Mouse (Mus musculus) left cerebral cortex, adult 2 months (tissue): ENCODE data around the gene Nckap5l. TPM values are rescaled to one million over a fixed set of nuclear protein-coding genes. Genes with fewer than 3 reads are reported as not detected.

Source experiments
- DNase-seq, 2 experiments: peaks; one replicate each; pipeline ENCODE4 v3.0.0; 2021 to 2022; ENCODE audit warnings: low spot score in 2 of 2, mixed read lengths in 1 of 2; ENCODE audit errors: extremely low spot score in 1 of 2
- H3K27ac ChIP-seq: fragments of 200-600 bp; 2 replicates; pipeline ENCODE4 v1.8.1; 2022
- H3K4me3 ChIP-seq: fragments of 200-600 bp; 2 replicates; pipeline ENCODE4 v1.8.1; 2022
- CTCF ChIP-seq: fragments of 200-600 bp; IDR thresholded peaks from 2 replicates; pipeline ENCODE4 v1.8.1; 2022; ENCODE audit warnings: antibody characterized with exemption, mild to moderate bottlenecking, moderate library complexity
- intact Hi-C: fragments of 180-260 bp; cut with DNase I; formaldehyde crosslinking; loops from one replicate; pipeline ENCODE4 v1.15.1; 2025
- total RNA-seq, 2 experiments: library from RNA; stranded (reverse); gene quantifications; 2 replicates each; pipeline ENCODE4 v1.2.3; 2021

Nckap5l gene
- total RNA-seq, 2 experiments from 2014 or later, result 19.2 to 21.3 TPM

DNA sequence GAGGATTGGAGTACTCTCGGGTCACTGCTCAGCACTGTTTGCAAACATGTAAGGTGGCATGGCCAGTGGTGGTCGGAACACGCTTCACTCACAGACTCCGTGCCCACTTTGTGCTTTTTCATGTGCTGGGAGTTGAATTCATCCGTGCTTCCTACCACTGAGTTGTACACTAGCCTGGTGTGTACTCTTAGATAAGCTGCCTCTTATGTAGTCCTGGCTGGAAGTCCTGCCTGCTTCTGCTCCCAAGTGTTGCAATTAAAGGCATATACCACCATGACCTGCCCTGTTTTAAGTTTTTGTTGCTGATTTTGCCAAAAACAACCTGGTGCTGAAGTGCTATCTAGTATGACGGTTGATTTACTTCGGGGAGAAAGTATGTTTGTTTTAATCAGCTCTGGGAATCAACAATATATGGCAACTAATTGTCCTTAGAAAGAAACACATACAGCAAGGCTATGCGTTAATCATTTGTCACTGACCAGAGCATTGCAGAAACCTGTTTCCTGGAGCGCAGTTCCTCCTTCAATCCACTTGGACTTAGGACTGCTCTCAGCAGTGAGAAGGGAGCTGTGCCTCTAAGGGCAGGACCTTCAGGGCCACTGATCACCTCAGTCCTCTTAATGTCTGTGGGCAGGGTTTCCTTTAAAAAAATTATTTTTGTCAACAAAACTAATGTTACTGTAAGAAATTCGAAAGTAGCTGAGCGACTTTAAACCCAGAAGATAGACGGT lies 54.2 kb downstream of the Nckap5l start:
- DNase-seq, result no peak
- intact Hi-C loops, result no loop called here
- H3K27ac ChIP-seq, result no peak overlapping the region
- no peak overlapping the region for H3K4me3 ChIP-seq
- no peak for TF ChIP-seq CTCF

DNA sequence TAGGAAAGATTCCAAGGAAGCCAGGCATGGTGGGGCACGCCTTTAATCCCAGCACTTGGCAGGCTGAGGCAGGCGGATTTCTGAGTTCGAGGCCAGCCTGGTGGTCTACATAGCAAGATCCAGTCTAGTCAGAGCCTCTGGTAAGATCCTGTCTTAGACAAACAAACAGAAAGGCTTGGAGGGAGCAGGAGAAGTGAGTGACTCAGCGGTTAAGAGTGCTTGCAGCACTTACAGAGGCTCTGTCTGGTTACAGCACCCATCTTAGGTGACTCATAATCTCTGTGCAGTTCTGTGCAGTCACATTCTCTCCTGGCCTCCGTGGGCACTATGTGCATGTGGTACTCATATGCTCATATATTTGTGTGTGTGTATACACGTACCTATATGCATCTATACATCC lies 56.9 kb downstream of the Nckap5l start:
- intact Hi-C loops, result no loop called here
- no peak overlapping the region for H3K4me3 ChIP-seq
- DNase-seq, result no peak
- no peak for TF ChIP-seq CTCF
- no peak overlapping the region for H3K27ac ChIP-seq

DNA sequence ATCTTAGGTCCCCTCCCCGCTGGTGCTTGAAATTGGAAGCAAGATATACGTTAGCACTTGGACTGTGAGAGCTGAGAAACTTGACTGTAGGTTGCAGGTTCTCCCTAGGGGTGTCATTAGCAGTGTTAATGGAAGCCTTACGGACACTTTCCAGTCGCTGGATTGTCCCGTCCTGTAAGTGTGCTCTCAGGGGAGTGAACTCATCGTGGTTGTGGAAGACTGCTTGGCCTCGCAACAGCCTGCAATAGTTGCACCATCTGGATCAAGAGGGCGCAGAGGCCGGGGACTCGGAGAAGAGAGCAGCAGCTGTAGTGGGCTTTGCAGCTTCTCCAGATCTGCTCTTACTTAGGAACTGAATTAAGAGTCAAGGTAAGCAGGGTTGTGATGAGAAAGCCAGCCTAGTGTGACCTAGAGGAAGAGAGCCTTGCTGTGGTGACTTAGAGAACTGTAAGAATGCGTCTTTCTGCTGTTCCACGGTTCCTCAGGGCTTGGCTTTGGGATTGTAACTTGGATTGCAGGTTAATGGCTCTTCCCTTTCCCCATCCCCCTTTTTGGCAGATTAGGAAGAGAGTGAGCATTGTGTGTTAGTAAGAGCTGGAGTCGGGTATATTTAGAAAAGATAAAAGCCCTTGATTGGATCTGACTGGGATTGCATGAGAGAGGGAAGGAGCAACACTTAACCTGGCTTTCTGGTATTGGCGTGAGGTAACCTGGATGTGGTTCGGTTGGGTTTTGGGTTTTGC lies 57.9 kb downstream of the Nckap5l start:
- Histone ChIP-seq H3K4me3 (no peak overlapping the region), H3K27ac (no peak overlapping the region)
- intact Hi-C loops, result no loop called here
- DNase-seq, result no peak
- no peak for TF ChIP-seq CTCF

DNA sequence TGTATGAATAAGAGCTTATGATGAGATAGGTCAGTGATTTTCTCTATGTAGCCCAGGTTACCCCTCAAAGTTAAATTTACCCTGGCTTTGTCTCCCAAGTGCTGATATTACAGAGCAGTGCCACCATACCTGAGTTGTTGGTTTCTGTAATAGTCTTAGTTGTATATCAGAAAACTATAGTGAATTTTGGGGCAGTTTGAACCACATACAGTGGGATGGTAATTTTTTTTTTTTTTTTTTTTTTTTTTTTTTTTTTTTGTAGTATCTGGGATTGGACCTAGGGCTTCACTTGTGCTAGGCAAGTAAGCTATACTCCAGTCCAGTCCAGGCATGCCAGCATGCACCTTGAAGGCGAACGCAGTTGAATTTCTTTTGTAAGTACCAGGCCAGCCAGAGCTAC lies 59.9 kb downstream of the Nckap5l start:
- no peak for DNase-seq
- no peak overlapping the region for H3K4me3 ChIP-seq
- H3K27ac ChIP-seq, result no peak overlapping the region
- no peak for TF ChIP-seq CTCF
- intact Hi-C loops, result no loop called here

DNA sequence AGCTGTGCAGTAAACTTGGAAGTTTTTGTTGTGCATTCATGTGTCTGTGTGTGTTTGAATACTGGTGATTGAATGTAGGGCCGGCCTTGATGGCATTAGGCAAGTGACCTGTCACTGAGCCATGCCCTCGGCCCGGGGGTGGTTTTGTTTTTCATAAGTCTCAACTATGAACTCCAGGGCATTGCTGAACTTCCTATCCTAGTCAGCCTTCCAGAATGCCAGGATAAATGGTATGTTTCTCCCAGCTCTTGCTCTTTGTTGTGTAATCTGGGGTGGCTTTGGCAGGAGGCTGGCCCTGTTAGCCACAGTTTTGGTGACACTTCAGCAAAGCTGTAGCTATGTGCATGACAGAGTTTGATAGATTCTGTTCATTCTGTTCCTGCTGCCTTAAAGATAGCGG lies 60.7 kb downstream of the Nckap5l start:
- intact Hi-C loops, result no loop called here
- DNase-seq, result no peak
- no peak for TF ChIP-seq CTCF
- no peak overlapping the region for H3K27ac ChIP-seq
- no peak overlapping the region for H3K4me3 ChIP-seq

DNA sequence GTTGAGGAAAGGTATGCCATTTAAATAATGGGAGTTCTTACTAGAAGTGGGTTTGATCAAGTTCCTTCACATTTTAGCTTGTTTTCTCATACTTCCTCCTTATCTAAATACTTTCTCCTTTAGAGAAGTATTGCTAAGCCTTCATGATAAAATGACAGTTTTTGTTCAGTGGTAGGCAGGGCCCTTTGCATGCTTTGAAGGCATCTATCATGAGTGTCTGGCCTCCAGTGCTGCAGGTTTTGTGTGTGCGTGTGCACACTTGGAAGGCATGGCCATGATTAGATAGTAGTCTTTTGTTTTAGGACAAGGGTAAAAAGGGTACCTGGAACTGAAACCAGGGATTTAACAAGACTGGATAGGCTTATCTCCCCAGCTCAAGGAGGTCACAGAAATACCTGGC lies 61.1 kb downstream of the Nckap5l start:
- H3K27ac ChIP-seq, result no peak overlapping the region
- intact Hi-C loops, result no loop called here
- no peak overlapping the region for H3K4me3 ChIP-seq
- DNase-seq, result no peak
- no peak for TF ChIP-seq CTCF

DNA sequence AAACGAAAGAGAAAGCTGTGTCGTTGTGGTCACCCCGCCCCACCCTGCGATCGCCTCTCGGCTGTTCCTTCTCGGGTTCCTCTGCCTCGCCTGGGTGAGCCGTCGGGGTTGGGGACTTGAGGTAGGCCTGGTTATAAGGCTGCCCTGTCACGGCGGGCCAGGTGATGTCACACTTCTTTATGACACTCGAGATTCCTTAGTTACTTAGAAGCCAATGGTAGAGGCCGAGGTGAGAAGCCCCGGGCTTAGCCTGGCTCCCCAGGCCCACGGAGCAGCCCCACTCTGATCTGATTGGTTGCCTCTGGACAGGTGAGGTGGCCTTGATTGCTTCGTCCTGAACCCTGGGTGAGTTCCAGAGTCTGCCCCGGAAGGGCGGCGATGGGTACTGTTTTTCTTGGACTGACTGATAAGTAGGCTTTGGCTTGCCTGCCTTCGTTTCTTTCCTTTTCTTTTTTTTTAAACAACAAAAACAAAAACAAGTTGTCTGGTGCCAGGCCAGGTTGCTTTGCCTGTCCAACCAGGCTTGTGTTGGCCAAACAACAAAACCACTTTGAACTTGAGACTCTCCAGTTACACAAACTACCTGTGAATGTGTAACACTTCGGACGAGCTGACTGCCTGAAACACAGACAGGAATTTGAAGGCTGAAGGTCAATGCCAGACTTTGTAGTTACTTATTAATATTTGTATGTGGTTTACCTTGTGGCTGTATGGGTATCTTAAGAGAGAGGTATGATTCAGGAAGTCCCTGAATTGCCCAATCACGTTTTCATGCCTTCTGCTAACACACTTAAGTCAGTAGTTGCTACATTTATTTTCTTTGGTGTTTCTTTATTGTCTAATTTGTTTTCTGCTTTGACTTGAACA lies 63.9 kb downstream of the Nckap5l start:
- Histone ChIP-seq H3K27ac (peak overlapping the region; percentile 95), H3K4me3 (peak overlapping the region; percentile 87)
- DNase-seq, result no peak
- no peak for TF ChIP-seq CTCF
- intact Hi-C loops, result no loop called here

DNA sequence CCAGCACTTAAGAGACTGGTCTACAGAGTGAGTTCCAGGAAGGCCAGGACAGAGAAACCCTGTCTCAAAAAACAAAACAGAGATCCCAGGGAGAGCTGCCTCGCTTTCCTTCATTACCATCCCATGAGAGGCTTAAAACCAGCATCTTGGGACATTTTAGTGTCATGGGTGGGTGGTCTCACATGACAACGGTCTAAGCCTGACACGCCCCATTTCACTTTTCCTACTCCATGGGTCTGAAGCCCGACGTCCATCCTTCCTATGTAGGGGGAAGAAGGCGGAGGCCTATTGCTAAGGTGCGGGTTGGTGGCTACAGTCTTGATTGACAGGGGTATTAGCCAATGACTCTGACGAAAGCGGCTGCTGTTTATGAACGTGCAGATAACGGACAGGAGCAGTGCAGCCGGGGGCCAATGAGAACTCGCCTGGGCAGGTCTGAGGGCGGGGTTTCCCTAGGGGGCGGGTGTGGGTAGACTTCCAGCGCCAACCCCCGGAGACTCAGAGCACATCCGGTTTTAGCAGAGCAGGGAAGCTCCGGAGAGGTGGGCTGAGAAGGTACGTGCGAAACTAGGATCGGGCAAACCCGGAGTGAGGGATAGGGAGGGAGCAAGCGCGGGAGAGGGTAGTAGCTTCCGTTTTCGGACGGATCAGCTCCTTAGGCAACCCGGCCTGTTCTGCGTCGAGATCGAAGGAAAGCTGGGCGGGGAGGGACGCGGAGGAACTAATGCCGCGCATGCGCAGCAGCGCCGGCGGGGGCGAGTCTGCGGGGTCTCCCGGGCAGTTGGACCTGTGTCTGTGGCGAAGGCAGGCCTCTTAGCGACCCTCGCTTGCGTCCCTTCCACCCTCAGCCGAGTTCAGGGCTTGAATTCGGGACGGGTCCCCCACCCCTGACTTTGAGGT lies 64.8 kb downstream of the Nckap5l start, which contains the start of gene Tmbim6:
Gene Tmbim6 (plus strand): TSS at position 397 of the 900 bp plus-strand sequence.
- intact Hi-C loops, result no loop called here
- peak; percentile 98 to 99 for DNase-seq
- Histone ChIP-seq H3K27ac (peak within 1 kb of the TSS; percentile 95), H3K4me3 (peak within 1 kb of the TSS; percentile 87)
- TF ChIP-seq CTCF, result no peak

DNA sequence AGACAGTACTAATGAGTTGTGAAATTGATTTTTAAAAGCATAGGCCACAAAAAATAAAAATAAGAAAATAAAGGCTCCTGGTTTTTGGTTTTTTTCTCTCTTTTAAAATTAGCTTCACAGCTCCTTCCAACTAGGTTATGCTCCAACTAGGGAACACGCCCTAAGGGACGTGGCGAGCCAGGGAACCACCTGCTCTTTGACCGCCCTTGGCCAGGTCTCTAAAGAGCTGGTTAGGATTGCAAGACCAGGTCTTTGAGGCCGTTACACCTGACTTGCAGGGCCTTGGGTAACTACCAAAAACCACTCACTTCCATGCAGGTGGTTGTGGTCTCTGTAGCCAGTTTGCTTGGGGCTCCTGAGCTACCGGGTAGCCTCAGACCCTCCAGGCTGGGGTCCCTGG lies 65.6 kb downstream of the Nckap5l start:
- peak overlapping the region; percentile 66 for H3K27ac ChIP-seq

DNA sequence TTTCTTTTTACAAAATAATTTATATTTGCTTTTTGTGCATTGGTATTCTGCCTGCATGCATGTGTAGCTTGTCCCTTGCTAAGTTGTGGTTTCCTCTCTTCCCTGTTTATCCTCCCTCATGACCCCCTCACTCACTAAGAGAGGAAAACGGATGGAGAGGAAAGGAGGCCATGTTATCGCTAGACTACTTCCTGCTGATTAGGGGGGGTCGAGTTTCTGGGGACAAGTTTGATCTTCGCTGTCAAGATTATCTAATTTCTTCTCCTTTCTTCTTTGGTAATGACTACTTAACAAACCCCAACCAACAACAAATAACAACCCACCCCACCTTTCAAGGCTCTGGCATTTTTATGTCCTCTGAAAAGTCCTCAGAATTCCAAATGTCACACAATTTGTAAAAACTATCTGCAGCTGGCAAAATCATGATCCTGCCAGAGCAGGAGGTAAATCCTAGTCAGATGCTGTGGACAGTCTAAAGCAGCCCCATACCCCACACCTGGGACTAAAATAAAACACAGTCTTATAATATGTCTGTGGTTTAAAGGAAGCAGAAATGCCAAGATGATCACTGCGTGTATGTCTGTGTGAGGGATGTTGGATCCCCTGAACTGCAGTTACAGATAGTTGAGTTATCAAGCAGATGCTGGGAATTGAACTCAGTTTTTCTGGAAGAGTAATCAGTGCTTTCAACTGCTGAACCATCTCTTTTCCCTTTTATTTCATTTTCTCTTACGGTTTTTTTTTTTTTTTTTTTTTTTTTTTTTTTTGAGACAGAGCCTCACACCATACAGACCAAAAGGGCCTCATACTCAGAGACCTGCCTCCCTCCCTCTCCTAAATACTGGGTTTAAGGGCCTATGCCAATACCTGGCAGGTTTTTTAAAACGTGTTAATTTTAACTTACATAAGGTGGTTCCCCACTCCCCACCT lies 66.8 kb downstream of the Nckap5l start:
- no peak for DNase-seq
- intact Hi-C loops, result no loop called here
- Histone ChIP-seq H3K4me3 (no peak overlapping the region), H3K27ac (no peak overlapping the region)
- no peak for TF ChIP-seq CTCF

More for the DNA sequence above, 65.6 kb downstream of the Nckap5l start:
- TF ChIP-seq CTCF, result no peak
- DNase-seq, result no peak
- H3K4me3 ChIP-seq, result no peak overlapping the region; the same call in 1 of the 2 replicates
- intact Hi-C loops, result no loop called here
